Mouse (Mus musculus) ES-E14 (cell line): ENCODE data around the gene Actr2.

Experiments
- CHD2 ChIP-seq: IDR thresholded peaks from 2 replicates; pipeline ENCODE4 v1.6.1; 2014; ENCODE audit warnings: mild to moderate bottlenecking, low read depth, low read length, inconsistent platforms
- HCFC1 ChIP-seq: IDR thresholded peaks from 2 replicates; pipeline ENCODE4 v1.6.1; 2012; ENCODE audit warnings: low read length, inconsistent platforms, borderline replicate concordance; ENCODE audit not compliant: insufficient read depth
- MAFK ChIP-seq: IDR thresholded peaks from 2 replicates; pipeline ENCODE4 v1.6.1; 2014; ENCODE audit warnings: mild to moderate bottlenecking, low read depth, low read length, inconsistent platforms; ENCODE audit not compliant: insufficient read depth
- ZC3H11A ChIP-seq: IDR thresholded peaks from 2 replicates; pipeline ENCODE4 v1.6.1; 2012; ENCODE audit warnings: low read depth, mild to moderate bottlenecking, inconsistent platforms, low read length, borderline replicate concordance
- ZNF384 ChIP-seq: IDR thresholded peaks from 2 replicates; pipeline ENCODE4 v1.6.1; 2012; ENCODE audit warnings: low read depth, low read length, inconsistent platforms

DNA sequence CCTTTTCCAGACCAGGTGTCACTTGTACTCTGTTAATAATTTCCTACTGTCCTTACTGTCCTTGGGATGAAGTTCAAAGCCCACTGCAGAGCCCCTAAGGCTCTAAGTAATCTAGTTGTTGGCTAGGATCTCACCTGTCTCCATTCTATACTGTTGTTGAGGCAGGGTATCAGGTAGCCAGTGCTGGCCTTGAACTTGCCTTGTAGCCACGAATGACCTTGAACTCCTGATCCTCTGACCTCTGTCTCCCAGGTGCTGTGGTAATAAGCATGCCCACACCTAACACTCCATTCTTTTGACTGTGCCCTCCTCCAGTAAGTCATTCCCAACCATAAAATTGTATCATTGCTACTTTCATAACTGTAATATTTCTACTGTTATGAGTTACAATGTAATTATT lies 21.0 kb upstream of the Actr2 start:
- TF ChIP-seq HCFC1 (no peak), CHD2 (no peak), ZC3H11A (no peak), ZNF384 (no peak), MAFK (no peak)
